Mouse (Mus musculus): ENCODE results near the gene Pon3. TPM values are rescaled to one million over a fixed set of nuclear protein-coding genes. Genes with fewer than 3 reads are reported as not detected.

The Pon3 gene
- polyA plus RNA-seq (2014; fragmentation: Nextera tagmentation; extraction: Ambion mirVana): 4.1 and 4.8 TPM in 2 replicates

GRCm38 (mm10) chr6:5255722-5256451 lies at the start of gene Pon3:
Gene Pon3, minus strand, starts transcription at chr6:5256286.
- DNase-seq (ENCODE audit: low spot score) (peak; percentile 37), ATAC-seq (peak; percentile 73)
- Histone ChIP-seq H3K4me3 (ENCODE audit: low read depth, low read length) (peak within 1 kb of the TSS; percentile 11; the same call in 1 of the 2 replicates), H3K4me2 (ENCODE audit: low read length) (peak within 1 kb of the TSS; percentile 36), H3K9me3 (replicated peaks; ENCODE audit: control insufficient read depth, low read length) (no peaks in the 10 kb centered on the region), H3K9ac (ENCODE audit: low read length) (peak within 1 kb of the TSS; percentile 6; the same call in 1 of the 2 replicates), H3K36me3 (ENCODE audit: control insufficient read depth, insufficient read depth, low read length) (no peaks in the 10 kb centered on the region), H3K27ac (ENCODE audit: low read depth, low read length) (no peak within 1 kb of the TSS), H3K4me1 (ENCODE audit: control insufficient read depth, insufficient read depth, low read length) (peaks cover 7% of the 10 kb centered on the region), H3K27me3 (replicated peaks; ENCODE audit: control insufficient read depth, insufficient read depth, low read length) (no peaks in the 10 kb centered on the region)
- 9% methylated on average over 16 of the region's 16 CpGs for WGBS

- Histone ChIP-seq H3K4me2 (ENCODE audit: low read length) (no peak overlapping the region), H3K4me1 (ENCODE audit: control insufficient read depth, insufficient read depth, low read length) (no peaks in the 10 kb centered on the region), H3K4me3 (ENCODE audit: low read depth, low read length) (no peak overlapping the region), H3K27ac (ENCODE audit: low read depth, low read length) (no peak overlapping the region), H3K27me3 (replicated peaks; ENCODE audit: control insufficient read depth, insufficient read depth, low read length) (no peaks in the 10 kb centered on the region), H3K36me3 (ENCODE audit: control insufficient read depth, insufficient read depth, low read length) (no peaks in the 10 kb centered on the region), H3K9ac (ENCODE audit: low read length) (no peak overlapping the region), H3K9me3 (replicated peaks; ENCODE audit: control insufficient read depth, low read length) (no peaks in the 10 kb centered on the region)
- ATAC-seq: no peak
- DNase-seq (ENCODE audit: low spot score): no peak
- 84% methylated on average over 8 of the region's 8 CpGs for WGBS
These were observed 48.9 kb upstream of the Pon3 start for GRCm38 (mm10) chr6:5304956-5305355.

GRCm38 (mm10) chr6:5300629-5301028 lies 44.5 kb upstream of the Pon3 start:
- H3K4me2 ChIP-seq (ENCODE audit: low read length): no peak overlapping the region
- ATAC-seq: no peak
- no peaks in the 10 kb centered on the region for H3K9me3 ChIP-seq (replicated peaks; ENCODE audit: control insufficient read depth, low read length)
- no peak overlapping the region for H3K4me3 ChIP-seq (ENCODE audit: low read depth, low read length)
- no peaks in the 10 kb centered on the region for H3K36me3 ChIP-seq (ENCODE audit: control insufficient read depth, insufficient read depth, low read length)
- H3K9ac ChIP-seq (ENCODE audit: low read length): no peak overlapping the region
- 0 out of 2 replicates have a peak, but pooled peaks cover 4% of the 10 kb centered on the region for H3K4me1 ChIP-seq (ENCODE audit: control insufficient read depth, insufficient read depth, low read length)
- no peak overlapping the region for H3K27ac ChIP-seq (ENCODE audit: low read depth, low read length)
- no peaks in the 10 kb centered on the region for H3K27me3 ChIP-seq (replicated peaks; ENCODE audit: control insufficient read depth, insufficient read depth, low read length)
- WGBS: 94% methylated on average over 8 of the region's 8 CpGs
- no peak for DNase-seq (ENCODE audit: low spot score)

- 0 out of 2 replicates have a peak, but pooled peaks cover 4% of the 10 kb centered on the region for H3K4me1 ChIP-seq (ENCODE audit: control insufficient read depth, insufficient read depth, low read length)
- WGBS: 68% methylated on average over 5 of the region's 5 CpGs
- no peaks in the 10 kb centered on the region for H3K27me3 ChIP-seq (replicated peaks; ENCODE audit: control insufficient read depth, insufficient read depth, low read length)
- DNase-seq (ENCODE audit: low spot score) (no peak), ATAC-seq (no peak)
- H3K4me2 ChIP-seq (ENCODE audit: low read length): no peak overlapping the region
- no peak overlapping the region for H3K27ac ChIP-seq (ENCODE audit: low read depth, low read length)
- H3K9me3 ChIP-seq (replicated peaks; ENCODE audit: control insufficient read depth, low read length): no peaks in the 10 kb centered on the region
- H3K9ac ChIP-seq (ENCODE audit: low read length): no peak overlapping the region
- no peak overlapping the region for H3K4me3 ChIP-seq (ENCODE audit: low read depth, low read length)
- no peaks in the 10 kb centered on the region for H3K36me3 ChIP-seq (ENCODE audit: control insufficient read depth, insufficient read depth, low read length)
These were observed 43.5 kb upstream of the Pon3 start for GRCm38 (mm10) chr6:5299561-5299960.

GRCm38 (mm10) chr6:5298092-5298554 lies 42.0 kb upstream of the Pon3 start, which contains the start of gene Pon2:
Gene Pon2, minus strand, starts transcription at chr6:5298455.
- peak within 1 kb of the TSS; percentile 71 for H3K9ac ChIP-seq (ENCODE audit: low read length)
- DNase-seq (ENCODE audit: low spot score) (peak; percentile 81), ATAC-seq (peak; percentile 92)
- WGBS: under 1% methylated on average over 46 of the region's 47 CpGs
- H3K4me1 ChIP-seq (ENCODE audit: control insufficient read depth, insufficient read depth, low read length): 0 out of 2 replicates have a peak, but pooled peaks cover 4% of the 10 kb centered on the region
- peak within 1 kb of the TSS; percentile 88 for H3K4me2 ChIP-seq (ENCODE audit: low read length)
- H3K36me3 ChIP-seq (ENCODE audit: control insufficient read depth, insufficient read depth, low read length): no peaks in the 10 kb centered on the region
- H3K9me3 ChIP-seq (replicated peaks; ENCODE audit: control insufficient read depth, low read length): no peaks in the 10 kb centered on the region
- H3K4me3 ChIP-seq (ENCODE audit: low read depth, low read length): peak within 1 kb of the TSS; percentile 57
- H3K27me3 ChIP-seq (replicated peaks; ENCODE audit: control insufficient read depth, insufficient read depth, low read length): no peaks in the 10 kb centered on the region
- peak within 1 kb of the TSS; percentile 80 for H3K27ac ChIP-seq (ENCODE audit: low read depth, low read length)

- ATAC-seq (peak; percentile 78), DNase-seq (ENCODE audit: low spot score) (peak; percentile 75)
- H3K9ac ChIP-seq (ENCODE audit: low read length): peak overlapping the region; percentile 71
- H3K4me1 ChIP-seq (ENCODE audit: control insufficient read depth, insufficient read depth, low read length): 0 out of 2 replicates have a peak, but pooled peaks cover 4% of the 10 kb centered on the region
- WGBS: under 1% methylated on average over 22 of the region's 25 CpGs
- H3K9me3 ChIP-seq (replicated peaks; ENCODE audit: control insufficient read depth, low read length): no peaks in the 10 kb centered on the region
- peak overlapping the region; percentile 57 for H3K4me3 ChIP-seq (ENCODE audit: low read depth, low read length)
- peak overlapping the region; percentile 80 for H3K27ac ChIP-seq (ENCODE audit: low read depth, low read length)
- peak overlapping the region; percentile 88 for H3K4me2 ChIP-seq (ENCODE audit: low read length)
- H3K36me3 ChIP-seq (ENCODE audit: control insufficient read depth, insufficient read depth, low read length): no peaks in the 10 kb centered on the region
- no peaks in the 10 kb centered on the region for H3K27me3 ChIP-seq (replicated peaks; ENCODE audit: control insufficient read depth, insufficient read depth, low read length)
These were observed 41.4 kb upstream of the Pon3 start for GRCm38 (mm10) chr6:5297321-5298091.

- 89% methylated on average over 7 of the region's 7 CpGs for WGBS
- Histone ChIP-seq H3K36me3 (ENCODE audit: control insufficient read depth, insufficient read depth, low read length) (no peaks in the 10 kb centered on the region), H3K4me1 (ENCODE audit: control insufficient read depth, insufficient read depth, low read length) (0 out of 2 replicates have a peak, but pooled peaks cover 4% of the 10 kb centered on the region), H3K4me3 (ENCODE audit: low read depth, low read length) (no peak overlapping the region), H3K9me3 (replicated peaks; ENCODE audit: control insufficient read depth, low read length) (no peaks in the 10 kb centered on the region), H3K27me3 (replicated peaks; ENCODE audit: control insufficient read depth, insufficient read depth, low read length) (no peaks in the 10 kb centered on the region), H3K27ac (ENCODE audit: low read depth, low read length) (no peak overlapping the region), H3K9ac (ENCODE audit: low read length) (no peak overlapping the region), H3K4me2 (ENCODE audit: low read length) (no peak overlapping the region)
- ATAC-seq: no peak
- no peak for DNase-seq (ENCODE audit: low spot score)
These were observed 40.0 kb upstream of the Pon3 start for GRCm38 (mm10) chr6:5296067-5296466.

- ATAC-seq: no peak
- Histone ChIP-seq H3K9ac (ENCODE audit: low read length) (no peak overlapping the region), H3K27ac (ENCODE audit: low read depth, low read length) (no peak overlapping the region), H3K4me2 (ENCODE audit: low read length) (no peak overlapping the region), H3K36me3 (ENCODE audit: control insufficient read depth, insufficient read depth, low read length) (no peaks in the 10 kb centered on the region), H3K4me3 (ENCODE audit: low read depth, low read length) (no peak overlapping the region), H3K27me3 (replicated peaks; ENCODE audit: control insufficient read depth, insufficient read depth, low read length) (no peaks in the 10 kb centered on the region), H3K4me1 (ENCODE audit: control insufficient read depth, insufficient read depth, low read length) (0 out of 2 replicates have a peak, but pooled peaks cover 4% of the 10 kb centered on the region), H3K9me3 (replicated peaks; ENCODE audit: control insufficient read depth, low read length) (no peaks in the 10 kb centered on the region)
- WGBS: 95% methylated on average over 16 of the region's 16 CpGs
- no peak for DNase-seq (ENCODE audit: low spot score)
These were observed 38.8 kb upstream of the Pon3 start for GRCm38 (mm10) chr6:5294659-5295449.
